Mouse (Mus musculus) 3T3-L1 (cell line): ENCODE results near the gene Olfr313.
"Not testable (repeated sequence)": the region's sequence is repeated elsewhere in the genome, so short reads cannot be mapped to it uniquely, and the experiment has no call there.

Source experiments
- DNase-seq: peaks from one replicate; pipeline ENCODE4 v3.0.0-alpha.2; 2015; ENCODE audit warnings: low read depth, low spot score

Gene Olfr313

DNA sequence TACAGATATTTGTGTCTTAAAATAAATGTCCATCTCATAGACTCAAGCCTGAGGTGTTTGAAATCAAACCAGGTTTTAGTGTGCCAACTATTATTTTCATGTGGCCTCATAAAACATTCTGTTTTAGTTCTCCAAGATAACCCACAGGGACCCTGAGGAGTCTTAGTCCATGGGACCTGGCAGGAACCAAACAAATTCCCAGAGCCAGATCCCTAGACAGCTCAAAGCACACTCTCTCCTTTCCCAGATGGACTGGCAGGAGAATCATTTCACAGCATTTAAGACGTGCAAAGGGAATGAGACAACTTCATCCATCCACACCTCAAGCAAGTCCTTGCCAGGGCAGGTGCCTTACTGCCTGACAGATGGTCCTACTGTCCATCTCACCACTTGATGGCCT, at the start of gene Olfr313:
Gene Olfr313, plus strand, starts transcription at position 301 of the 400 bp plus-strand sequence.
- DNase-seq, result not testable (repeated sequence)

DNA sequence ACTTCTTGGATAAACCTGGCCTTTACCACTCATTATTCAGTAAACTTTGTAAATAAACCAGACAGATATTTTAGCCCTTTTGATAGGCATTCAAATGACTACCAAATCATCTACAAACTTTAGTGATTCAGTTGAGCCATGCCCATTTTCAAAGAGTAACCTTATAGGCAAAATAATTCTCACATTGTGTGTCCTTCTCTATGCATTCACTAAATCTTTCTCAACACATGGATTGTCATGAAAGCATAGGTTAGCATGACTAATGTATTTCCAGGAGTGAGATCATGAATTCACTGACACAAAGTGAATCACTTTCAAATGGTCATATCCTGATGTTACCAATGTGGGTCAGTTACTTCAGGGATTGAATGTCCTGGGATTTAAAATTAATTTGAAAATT, 41.9 kb upstream of the Olfr313 start, which contains the start of gene Olfr315:
Gene Olfr315, plus strand, starts transcription at position 301 of the 400 bp plus-strand sequence.
- no peak for DNase-seq

DNA sequence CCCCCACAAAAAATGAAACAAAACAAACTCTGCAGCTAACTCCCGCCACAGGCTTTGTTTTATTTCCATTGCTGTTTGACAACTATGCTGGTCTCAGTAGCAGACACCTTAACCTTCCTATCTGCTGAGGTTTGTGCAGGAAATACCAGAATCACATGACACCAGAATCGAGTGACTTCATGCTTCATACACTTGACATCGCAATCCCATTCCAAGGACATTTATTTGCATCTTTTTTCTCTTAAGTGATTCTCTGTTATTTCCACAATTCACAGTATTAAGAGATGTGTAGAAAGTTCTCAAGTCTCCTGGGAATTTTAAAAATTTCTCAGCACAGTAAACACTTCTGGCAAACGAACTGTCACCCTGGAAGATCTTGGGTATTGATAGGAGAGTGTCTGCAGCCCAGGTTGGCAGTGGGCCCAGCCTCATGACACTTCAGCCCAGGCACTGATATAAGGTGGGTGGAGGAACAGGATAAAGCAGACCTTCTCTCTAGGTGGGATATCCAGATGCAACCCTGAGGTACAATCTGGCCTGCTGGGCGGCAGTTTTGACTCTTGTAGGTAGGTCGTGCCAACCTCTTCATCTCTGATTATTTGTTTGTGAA, 32.2 kb upstream of the Olfr313 start, which contains the start of gene Olfr314:
Gene Olfr314, plus strand, starts transcription at position 473 of the 610 bp plus-strand sequence.
- no peak for DNase-seq

DNA sequence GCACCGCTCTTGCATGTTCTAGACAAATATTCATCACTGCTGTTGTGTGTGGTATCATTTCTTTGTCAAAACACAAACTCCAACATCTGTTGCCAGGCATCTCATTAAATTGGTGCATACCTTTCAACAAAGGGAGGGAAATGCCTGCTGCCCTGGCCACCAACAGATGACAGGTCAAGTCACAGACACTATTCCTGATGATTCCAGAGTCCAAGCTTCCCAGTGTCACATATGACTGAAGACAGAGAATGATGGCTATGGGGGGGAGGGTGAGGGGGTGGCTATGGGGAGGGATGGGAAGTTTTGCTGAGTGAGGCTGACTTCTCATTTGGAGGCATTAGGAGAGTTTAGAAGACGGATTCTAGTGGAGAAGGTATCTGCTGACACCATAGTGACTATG, 30.6 kb upstream of the Olfr313 start:
- no peak for DNase-seq

DNA sequence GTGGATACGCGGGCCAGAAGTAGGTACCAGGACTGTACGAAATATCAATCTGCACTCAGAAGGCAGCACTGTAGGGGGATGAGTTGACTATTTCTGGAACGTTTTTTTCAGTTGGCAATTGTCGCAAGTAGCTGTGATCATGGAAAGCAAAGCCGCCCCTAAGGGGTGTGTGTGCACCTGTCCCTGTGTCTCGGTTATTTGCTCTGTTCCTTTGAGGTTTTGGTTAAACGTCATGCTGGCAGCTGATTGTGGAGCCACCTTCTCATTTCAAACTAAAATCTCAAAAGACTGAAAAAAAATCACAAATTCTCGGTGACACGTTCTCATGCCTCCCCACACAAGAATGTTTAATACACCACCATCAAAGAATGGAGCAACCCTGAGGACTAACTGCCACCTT, 27.1 kb upstream of the Olfr313 start:
- no peak for DNase-seq

DNA sequence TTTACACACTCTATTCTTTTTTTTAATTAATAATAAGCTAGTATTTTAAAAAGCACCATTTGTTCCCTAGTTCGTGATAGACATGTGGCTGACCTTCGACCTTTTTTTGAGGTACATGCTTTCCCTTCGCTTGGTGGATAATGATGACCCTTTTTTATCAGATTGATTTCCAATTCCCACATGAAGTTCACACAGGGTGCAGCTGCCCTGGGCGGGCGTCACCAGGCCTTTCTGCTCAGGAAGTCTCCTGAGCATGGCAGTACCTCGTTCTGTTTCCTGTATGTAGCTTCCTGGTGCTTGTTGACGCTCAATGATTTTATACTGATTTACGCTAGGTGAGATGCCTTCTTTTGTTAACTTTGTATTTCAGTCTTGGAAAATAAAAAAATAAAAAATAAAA, 26.5 kb upstream of the Olfr313 start:
- no peak for DNase-seq

DNA sequence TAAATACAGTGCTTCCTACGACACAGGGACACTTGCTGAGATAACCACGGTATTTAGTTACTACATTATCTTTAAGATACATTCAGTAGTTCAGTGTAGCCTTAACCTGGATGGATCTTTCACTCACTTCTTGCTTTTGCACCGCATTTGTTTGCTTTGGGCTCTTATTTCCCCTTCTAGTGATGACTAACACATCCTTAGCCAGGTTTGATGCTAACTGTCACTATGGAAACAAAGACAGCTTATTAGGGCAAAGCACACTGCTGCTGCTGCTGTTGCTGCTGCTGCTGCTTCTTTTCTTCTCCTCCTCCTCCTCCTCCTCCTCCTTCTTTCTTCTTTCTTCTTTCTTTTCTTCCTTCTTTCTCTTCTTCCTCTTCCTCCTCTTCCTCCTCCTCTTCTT, 25.3 kb upstream of the Olfr313 start:
- DNase-seq, result peak; percentile 35

DNA sequence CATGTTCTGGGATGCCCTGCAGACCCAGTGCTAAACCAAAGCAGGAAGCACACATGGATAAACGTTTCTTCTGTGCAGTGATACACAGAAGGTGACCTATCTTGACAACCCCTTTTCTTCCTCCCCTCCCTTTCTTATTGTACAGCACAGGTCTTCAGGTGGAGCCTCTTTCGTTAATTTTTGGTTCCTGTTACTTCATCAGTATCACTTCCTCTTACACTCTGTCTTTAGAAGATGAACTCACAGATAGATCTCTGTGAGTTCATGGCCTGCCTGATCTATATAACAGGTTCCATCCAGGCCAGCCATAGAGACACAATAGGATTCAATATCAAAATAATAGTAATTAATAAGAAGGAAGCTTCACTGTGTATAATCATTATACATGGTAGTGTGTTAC, 24.7 kb upstream of the Olfr313 start:
- no peak for DNase-seq

DNA sequence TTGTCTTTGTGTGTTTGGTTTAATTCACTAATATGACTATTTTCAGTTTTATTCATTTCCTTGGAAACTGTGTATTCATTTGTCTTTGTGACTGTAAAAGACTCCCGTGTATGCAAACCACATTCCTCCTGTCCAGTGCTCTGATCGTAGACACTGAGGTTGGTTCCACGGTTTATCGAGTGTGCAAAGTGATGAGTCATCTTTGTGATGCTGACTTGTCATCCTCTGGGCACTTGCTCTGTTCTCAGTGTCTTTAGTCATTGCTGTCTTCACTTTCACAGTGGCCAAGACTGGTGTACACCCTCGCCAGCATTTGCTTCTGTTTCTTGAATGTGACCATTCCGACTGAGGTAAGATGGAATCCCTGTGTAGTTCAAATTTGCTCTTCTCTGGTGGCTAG, 24.2 kb upstream of the Olfr313 start:
- DNase-seq, result peak; percentile 47

DNA sequence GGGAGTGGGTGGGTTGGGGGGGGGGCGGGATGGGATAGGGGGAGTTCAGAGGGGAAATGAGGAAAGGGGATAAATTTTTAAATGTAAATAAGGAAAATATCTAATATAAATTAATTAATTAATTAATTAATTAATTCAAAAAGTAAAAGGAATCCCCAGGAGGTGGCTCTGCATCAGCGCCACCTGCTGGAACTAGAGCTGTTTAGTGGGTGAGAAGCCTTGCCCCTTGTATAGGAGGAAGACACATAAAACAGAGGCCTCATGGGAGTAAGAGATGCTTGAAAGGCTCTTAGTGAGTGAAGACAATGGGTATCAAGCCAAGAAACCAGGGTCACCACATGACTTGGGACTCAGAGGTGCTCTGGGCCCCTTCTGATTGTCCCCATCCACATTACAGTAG, 18.9 kb upstream of the Olfr313 start:
- no peak for DNase-seq

DNA sequence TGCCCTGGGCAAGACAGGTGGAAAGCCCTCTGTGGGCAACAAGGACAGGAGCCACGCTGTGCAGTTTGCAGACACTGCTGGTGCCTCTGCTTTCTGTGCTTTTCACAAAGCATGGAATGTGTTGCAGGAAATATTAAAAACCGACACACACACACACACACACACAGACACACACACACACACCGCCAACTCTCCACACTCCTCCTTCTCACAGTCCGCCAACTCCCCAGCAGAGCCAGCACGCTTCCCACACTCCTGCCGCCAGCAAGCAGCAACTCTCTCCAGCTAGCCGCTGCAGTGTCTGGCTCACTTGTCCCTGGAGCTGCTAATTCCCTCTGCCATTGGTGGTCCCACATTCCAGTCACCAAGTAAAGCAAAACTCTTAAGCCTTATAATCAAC, 17.9 kb upstream of the Olfr313 start:
- no peak for DNase-seq

DNA sequence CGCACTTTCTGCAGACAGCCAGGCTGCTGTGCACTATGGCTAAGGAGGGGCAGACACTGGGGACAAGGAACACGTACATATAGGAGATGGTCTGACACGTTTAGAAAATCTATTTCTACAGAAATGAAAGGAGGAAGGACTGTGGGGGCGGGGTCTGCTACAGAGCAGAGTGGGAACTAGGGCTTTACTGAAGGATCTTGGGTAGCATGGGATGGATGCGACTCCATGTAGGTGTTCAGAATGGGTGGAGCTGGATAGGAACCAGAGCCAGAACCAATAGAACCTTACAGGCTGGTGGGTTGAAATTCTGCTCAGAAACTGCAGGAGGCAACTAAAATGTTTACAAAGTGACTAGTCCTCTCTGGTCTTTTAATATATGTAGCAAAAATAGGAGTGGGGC, 15.1 kb upstream of the Olfr313 start:
- DNase-seq, result no peak

DNA sequence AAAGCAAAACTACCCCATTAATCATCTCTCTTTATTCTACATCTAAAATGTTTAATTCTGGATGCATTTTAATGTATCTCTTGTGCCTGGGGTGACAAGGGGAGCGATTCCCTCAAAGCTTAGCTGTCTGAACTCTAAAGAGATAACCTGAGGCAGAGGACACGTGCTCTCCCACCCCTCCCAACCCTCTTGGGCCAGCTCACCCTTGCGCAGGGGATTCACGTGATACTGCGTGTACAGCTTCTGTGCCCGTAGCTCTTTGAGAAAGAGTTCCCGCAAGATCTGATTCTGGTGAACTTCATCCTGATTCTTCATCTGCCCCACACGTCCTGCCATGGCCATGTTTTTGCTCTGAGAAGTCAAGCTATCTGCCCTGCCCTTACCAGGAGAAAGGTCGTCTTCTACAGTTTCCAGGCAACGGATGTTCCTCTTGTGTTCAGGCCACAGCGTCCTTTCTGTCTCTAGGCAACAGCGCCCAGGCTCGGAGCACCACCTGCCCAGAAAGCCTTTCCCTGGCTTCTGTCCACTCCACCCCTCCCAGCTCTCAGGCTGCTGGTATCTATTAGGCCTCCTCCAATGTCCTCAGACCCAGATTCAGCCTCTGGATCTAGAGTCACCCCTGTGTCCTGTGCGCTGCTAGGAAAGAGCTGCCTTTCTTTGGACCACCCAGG, 13.1 kb upstream of the Olfr313 start, which contains the start of gene Fam183b:
Gene Fam183b, minus strand, starts transcription at position 403 of the 671 bp plus-strand sequence.
- no peak for DNase-seq

DNA sequence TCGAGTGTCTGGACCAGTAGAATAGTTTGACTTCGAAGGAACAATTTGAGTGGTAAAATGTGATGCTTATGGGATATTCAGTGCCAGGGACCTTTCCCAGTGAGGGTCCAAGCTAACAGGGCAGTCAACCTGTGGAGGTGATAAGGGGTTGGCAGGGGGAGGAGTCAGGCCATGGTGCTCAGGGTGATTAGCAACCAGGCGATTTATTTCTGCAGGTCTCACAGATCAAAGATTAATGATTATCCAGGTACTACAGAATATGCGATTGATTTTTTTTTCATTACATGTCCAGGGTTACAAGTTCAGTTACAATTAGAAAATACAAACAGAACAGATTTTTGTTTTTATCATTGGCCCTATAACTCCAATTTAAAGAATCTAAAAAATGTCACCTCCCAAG, 10.9 kb upstream of the Olfr313 start:
- no peak for DNase-seq

DNA sequence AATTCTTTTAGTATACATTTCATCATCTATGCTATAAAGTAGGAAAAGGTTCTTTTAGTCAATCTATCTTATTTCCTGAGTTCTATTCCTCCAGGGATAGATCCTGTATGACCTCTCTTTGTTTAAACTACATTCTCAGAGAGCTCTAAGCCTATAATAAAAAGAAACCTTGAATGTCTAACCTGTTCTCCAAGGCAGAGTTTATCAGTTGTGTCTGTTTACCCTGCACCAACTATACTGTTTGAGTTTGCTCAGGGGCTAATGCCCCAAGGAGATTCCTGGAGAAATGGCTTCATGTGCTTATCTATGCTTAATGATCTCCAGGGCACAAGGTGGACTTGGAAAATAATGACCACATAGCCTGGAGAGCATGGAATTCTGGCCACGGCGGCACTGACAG, 10.4 kb upstream of the Olfr313 start:
- DNase-seq, result no peak

DNA sequence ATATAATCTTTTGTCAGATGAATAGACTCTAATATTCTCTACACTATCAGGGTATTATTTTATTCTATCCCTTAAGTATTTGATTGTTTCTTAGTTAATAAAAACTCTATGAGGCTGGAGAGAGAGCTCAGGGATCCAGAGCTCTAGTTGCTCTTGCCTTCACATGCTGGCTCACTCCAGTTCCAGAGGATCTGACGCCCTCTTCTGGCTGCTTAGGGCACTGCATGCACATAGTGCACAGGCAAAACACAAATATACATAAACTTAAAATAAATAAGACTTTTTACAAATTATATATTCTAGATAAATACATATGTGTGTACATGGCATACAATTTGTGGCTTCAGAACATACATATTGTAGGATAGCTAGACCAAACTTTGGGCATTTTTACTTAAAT, 2.8 kb upstream of the Olfr313 start:
- no peak for DNase-seq

DNA sequence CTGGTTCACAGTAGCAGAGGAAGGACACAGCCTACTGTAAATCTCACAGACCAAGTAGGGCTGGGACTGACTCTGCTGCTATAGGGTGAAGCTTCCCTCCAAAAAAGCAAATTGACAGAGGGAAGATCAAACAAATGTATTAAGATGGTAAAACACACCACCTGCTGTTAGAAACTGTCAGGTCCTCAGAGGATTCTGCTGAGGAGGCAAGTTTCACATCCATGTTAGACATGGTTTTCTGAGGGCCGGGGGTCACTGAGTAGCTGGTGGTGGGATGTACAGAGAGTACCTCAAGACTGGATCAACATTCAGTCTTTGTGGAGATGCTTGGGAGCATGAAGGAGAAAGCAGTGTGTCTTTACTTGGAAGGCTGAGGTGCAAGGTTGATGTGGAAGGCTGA, 876 bp downstream of the Olfr313 start:
- DNase-seq, result no peak

DNA sequence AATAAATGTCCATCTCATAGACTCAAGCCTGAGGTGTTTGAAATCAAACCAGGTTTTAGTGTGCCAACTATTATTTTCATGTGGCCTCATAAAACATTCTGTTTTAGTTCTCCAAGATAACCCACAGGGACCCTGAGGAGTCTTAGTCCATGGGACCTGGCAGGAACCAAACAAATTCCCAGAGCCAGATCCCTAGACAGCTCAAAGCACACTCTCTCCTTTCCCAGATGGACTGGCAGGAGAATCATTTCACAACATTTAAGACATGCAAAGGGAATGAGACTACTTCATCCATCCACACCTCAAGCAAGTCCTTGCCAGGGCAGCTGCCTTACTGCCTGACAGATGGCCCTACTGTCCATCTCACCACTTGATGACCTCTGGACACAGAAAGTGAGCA, 14.1 kb downstream of the Olfr313 start, which contains the start of gene Olfr312:
Gene Olfr312, plus strand, starts transcription at position 301 of the 400 bp plus-strand sequence.
- not testable (repeated sequence) for DNase-seq

DNA sequence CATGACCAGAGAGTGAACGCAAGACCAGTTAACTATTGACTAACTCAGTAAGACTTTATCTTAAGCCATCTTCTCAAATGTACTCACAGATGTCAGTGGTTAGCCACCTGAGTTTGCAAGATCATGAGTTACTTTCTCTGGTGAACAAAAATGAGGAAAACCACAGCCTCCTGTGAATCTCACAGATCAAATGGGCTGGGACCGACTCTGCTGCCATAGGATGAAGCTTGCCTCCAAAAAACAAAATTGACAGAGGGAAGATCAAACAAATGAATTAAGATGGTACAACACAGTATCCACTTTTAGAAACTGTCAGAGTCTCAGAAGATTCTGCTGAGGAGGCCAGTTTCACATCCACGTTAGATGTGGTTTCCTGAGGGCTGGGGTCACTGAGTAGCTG, 15.0 kb downstream of the Olfr313 start:
- no peak for DNase-seq

DNA sequence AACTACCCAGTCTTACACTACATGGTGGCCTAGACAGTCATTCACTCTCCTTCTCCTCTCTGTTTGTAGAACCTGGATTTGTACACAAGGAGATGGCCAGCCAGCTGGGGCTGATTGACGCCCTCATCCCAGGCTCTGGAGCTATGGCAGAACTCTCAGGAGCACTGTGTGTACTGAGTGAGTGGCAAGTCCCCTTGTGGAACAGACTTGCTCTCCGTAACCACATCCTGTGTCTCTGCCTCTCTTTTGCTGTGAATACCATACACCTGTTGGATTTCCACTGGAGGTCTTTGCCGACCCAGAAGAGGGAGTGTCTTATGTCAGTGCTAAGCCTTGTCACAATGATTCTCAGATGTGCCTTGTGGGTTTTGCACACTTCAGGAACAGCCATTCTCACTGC, 17.7 kb downstream of the Olfr313 start:
- DNase-seq, result not testable (repeated sequence)

DNA sequence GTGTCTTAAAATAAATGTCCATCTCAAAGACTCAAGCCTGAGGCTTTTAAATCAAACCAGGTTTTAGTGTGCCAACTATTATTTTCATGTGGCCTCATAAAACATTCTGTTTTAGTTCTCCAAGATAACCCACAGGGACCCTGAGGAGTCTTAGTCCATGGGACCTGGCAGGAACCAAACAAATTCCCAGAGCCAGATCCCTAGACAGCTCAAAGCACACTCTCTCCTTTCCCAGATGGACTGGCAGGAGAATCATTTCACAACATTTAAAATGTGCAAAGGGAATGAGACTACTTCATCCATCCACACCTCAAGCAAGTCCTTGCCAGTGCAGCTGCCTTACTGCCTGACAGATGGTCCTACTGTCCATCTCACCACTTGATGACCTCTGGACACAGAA, 24.2 kb downstream of the Olfr313 start, which contains the start of gene Olfr311:
Gene Olfr311, plus strand, starts transcription at position 301 of the 400 bp plus-strand sequence.
- DNase-seq, result not testable (repeated sequence)

DNA sequence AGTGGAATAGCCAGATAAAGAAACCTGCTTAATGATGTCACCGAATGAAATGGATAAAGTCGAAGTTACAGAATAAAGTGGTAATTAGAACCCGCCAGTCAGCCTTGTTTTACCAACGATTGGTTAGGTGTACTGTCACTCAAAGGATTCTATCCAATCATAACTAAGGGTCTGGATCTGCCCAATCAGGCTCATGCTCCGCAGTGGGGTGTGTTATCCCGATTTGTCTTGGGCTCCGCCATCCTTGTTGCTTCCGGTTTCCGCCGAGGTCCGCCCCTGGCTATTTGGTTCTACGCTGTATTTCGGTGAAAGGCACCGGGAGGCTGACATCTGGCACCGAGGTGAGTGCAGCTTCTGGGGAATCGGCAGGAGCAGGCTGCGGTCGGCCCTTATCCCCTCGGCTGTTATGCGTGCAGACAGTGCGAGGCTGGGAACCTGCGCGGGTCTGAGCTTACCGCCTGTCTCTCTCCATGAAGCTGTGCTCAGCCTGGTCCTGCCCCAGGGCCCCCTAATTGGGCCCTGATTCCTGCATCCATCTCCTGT, 32.2 kb downstream of the Olfr313 start, which contains the start of gene Gm12258:
Gene Gm12258, plus strand, starts transcription at position 240 of the 543 bp plus-strand sequence.
- peak; percentile 99 for DNase-seq

DNA sequence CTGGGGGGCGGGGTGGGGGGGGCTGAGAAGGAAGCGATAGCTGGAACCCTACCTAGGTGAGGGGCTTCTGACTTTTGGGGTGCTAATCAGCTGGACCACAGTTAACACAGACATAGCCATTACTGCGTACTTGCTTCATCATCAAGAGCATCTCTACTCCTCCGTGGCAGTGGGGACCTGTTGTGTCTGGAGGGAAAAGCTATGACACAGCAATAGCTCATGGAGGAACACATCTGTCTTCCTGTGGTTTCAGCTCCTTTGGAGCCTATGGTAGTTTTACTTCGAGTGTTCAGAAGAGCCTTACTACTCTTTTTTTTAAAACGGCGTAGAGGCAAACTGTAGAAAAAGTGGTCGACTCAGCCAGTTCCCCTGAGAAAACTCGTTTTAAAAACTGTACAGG, 32.8 kb downstream of the Olfr313 start:
- no peak for DNase-seq
